Mouse (Mus musculus): ENCODE results near the gene Nbea. TPM values are rescaled to one million over a fixed set of nuclear protein-coding genes. Genes with fewer than 3 reads are reported as not detected.
A peak's percentile ranks its signal among the peaks of the same experiment; 100 is the strongest.

The Nbea gene
- polyA plus RNA-seq, 1 experiment from 2014 or later = 8.2 TPM

DNA sequence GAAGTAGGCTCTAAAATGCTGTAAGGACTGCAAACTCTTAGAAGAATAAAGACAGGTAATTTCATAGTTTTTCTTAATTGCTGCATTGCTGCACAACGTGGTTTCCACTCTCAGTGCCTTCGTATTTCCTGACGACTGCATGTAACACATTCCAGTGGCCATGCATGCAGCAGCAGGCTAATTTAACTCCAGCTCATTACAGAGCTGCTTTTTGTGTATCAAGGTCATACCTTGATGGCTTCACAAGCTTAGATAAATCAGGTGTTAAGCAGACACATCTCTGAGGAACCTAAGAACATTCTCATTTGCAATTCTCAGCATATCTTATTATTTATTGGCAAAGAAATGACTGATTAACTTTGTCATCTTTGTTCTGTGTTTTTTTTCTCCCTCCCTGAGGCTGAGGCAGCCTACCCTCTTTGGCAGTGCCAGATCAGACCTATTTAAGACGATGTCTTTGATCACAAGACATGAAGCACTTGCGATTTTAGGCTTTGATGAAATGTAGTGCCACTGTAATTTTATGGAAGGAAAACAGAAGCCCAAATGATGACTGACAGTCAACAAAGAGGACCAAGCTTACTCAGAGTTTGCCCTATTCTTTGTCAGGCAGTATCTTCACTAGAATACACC is 368.4 kb downstream of the Nbea start:
- DNase-seq (ENCODE audit: extremely low spot score, low spot score) = no peak
- Histone ChIP-seq H3K27me3 (ENCODE audit: poor library complexity, severe bottlenecking) (no peaks in the 10 kb centered on the region), H3K36me3 (replicated peaks) (no peaks in the 10 kb centered on the region), H3K4me1 (no peaks in the 10 kb centered on the region), H3K4me3 (no peak overlapping the region), H3K27ac (no peak overlapping the region), H3K9me3 (no peaks in the 10 kb centered on the region)
- 83% methylated on average over 5 of the region's 5 CpGs for WGBS

DNA sequence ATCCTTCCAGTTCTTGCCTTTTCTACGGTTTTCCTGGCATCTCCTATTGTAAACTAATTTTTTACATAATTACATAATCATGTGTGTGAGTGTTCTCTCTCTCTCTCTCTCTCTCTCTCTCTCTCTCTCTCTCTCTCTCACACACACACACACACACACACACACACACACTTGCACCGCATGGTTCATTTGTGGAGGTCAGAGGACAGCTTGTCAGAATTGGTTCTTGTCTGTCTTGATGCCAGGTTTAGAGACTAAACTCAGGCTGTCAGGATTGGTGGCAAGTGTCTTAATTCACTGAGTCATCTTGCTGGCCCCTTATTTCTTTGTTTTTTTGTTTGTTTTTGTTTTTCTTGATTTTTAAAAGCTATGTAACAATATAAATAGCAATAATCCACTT is 388.7 kb downstream of the Nbea start:
- Histone ChIP-seq H3K4me1 (peaks cover 7% of the 10 kb centered on the region), H3K27ac (no peak overlapping the region), H3K27me3 (ENCODE audit: poor library complexity, severe bottlenecking) (peaks cover 40% of the 10 kb centered on the region), H3K4me3 (no peak overlapping the region), H3K36me3 (replicated peaks) (no peaks in the 10 kb centered on the region), H3K9me3 (no peaks in the 10 kb centered on the region)
- WGBS = 89% methylated on average over 2 of the region's 2 CpGs
- DNase-seq (ENCODE audit: extremely low spot score, low spot score) = no peak

DNA sequence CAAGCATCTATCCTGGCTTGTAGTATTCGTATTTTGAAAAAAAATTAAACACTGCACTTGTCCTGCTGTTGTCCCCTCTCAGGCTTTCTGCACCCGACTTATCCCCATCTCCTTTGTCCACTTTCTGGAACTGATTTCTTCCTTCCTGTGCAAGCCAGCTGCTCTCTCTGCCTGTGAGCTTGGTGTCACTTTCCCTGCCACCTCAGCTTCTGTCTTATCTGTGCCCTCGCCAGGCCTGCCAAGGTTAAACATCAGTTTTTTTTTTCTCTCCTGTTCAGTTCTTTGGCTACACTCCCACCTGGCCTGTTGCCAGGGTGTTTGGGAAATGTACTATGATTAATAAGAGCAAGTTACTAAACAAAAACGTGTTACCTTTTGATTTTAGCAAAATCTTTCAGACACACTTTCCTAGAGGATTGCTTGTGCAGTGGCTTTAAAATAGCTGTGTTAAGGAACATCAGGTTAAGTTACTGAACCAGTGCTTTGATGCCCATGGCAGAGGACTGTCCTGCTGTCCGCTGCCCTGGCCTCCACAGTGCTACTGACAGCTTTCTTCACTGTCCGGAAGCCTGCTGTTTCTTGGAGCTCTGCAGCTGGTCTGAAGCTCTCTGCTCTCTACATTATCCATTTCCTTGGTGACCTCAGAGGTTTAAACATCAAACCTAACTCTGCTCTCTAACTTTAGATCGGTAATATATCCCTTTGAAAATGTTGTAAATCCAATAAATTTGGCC is 389.5 kb downstream of the Nbea start:
- Histone ChIP-seq H3K9me3 (no peaks in the 10 kb centered on the region), H3K4me3 (no peak overlapping the region), H3K27ac (no peak overlapping the region), H3K27me3 (ENCODE audit: poor library complexity, severe bottlenecking) (peaks cover 48% of the 10 kb centered on the region), H3K4me1 (peaks cover 15% of the 10 kb centered on the region), H3K36me3 (replicated peaks) (no peaks in the 10 kb centered on the region)
- 71% methylated on average over 7 of the region's 7 CpGs for WGBS
- no peak for DNase-seq (ENCODE audit: extremely low spot score, low spot score)

DNA sequence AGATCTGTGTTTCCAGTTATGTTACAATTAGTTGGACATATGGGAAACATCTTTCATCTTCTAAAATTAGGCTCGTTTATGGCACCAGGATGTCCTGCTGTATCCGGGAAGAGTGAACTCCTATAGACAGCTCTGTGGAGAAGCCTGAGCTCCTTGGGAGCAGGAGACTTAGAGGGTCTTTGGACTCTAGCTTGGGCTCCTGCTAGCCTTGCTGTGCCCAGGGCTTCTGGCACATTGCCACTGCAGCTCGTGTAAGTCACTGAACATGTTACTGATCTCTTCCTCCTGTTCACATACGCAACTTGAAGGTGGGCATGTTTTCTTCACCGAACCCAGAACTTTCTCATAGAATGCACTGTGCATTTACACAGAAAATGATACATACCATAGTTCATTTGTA is 391.2 kb downstream of the Nbea start:
- no peak overlapping the region for H3K4me3 ChIP-seq
- H3K27me3 ChIP-seq (ENCODE audit: poor library complexity, severe bottlenecking) = peaks cover 56% of the 10 kb centered on the region
- no peaks in the 10 kb centered on the region for H3K9me3 ChIP-seq
- no peaks in the 10 kb centered on the region for H3K36me3 ChIP-seq (replicated peaks)
- WGBS = 85% methylated on average over 5 of the region's 5 CpGs
- peaks cover 30% of the 10 kb centered on the region for H3K4me1 ChIP-seq
- no peak for DNase-seq (ENCODE audit: extremely low spot score, low spot score)
- H3K27ac ChIP-seq = no peak overlapping the region

DNA sequence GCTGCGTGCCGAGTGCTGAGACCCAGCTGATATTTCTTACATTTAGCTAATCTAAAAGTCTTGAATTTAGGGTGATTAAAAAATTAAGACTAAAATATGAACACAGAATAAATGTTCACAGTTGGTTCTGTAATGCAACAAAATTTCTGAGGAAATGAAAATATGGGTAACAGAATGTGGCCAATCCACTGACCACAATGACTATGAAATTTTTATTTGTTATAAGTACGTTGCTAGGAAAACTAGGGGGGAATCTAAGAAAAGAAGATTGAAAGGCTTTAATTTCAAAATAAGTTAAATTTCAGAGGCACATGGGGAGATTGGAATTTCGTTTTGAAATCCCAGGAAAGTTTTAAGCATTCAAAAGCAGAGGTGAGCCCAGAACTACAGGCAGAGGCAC is 392.9 kb downstream of the Nbea start:
- 80% methylated on average over 4 of the region's 4 CpGs for WGBS
- peaks cover 73% of the 10 kb centered on the region for H3K27me3 ChIP-seq (ENCODE audit: poor library complexity, severe bottlenecking)
- DNase-seq (ENCODE audit: extremely low spot score, low spot score) = no peak
- H3K4me3 ChIP-seq = no peak overlapping the region
- H3K36me3 ChIP-seq (replicated peaks) = no peaks in the 10 kb centered on the region
- no peak overlapping the region for H3K27ac ChIP-seq
- peaks cover 43% of the 10 kb centered on the region for H3K4me1 ChIP-seq
- H3K9me3 ChIP-seq = no peaks in the 10 kb centered on the region

DNA sequence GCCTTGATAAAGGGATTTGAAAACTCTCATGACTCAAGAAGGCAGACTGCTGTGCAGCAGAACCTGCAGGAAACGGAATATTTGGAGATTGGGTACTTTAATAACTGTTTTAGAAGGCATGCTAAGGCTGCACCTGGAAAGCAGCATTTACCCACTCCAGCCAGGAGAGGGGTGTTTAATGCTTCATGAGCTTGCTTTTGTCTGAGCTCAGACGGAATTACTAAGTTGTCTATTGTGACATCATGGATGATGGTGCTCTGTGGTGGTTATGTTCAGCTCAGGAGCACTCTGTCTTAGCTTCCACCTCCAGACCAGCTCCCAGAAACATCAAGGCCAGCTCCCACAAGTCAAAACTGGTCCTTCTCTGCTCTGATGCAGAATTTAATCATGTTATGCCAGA is 393.6 kb downstream of the Nbea start:
- Histone ChIP-seq H3K4me3 (no peak overlapping the region), H3K9me3 (no peaks in the 10 kb centered on the region), H3K4me1 (peaks cover 43% of the 10 kb centered on the region), H3K27ac (no peak overlapping the region), H3K36me3 (replicated peaks) (no peaks in the 10 kb centered on the region), H3K27me3 (ENCODE audit: poor library complexity, severe bottlenecking) (peaks cover 80% of the 10 kb centered on the region)
- DNase-seq (ENCODE audit: extremely low spot score, low spot score) = no peak
- WGBS = 16% methylated on average over 2 of the region's 2 CpGs

DNA sequence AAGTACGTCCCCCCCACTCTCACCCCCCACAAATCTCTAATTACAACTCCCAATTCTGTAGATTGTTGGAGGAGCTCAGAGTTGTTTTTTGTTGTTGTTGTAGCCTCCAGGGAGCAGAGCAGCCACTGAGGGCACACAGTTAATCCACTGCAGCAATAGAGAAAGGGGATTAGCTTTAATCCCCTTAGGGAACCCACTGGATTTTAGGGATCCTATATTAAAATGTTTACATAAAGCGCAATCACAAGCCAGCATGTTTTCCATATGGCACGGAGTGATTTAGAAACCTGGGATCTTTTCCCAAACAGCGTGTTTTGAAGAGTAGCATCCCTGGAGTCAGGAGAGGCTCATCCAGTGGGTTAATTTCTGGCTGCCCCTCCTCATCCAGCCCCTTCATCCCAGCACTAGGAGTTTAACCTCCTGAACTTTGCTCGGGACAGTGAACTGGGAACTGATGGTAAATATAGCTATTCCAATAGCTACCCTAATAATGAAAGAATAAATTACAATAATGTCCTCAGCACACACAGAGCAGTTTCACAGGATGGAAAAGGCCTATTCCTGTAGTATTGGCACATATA is 394.8 kb downstream of the Nbea start:
- DNase-seq (ENCODE audit: extremely low spot score, low spot score) = no peak
- no peaks in the 10 kb centered on the region for H3K36me3 ChIP-seq (replicated peaks)
- peaks cover 89% of the 10 kb centered on the region for H3K27me3 ChIP-seq (ENCODE audit: poor library complexity, severe bottlenecking)
- no peak overlapping the region for H3K27ac ChIP-seq
- H3K4me1 ChIP-seq = peaks cover 45% of the 10 kb centered on the region
- WGBS = 4% methylated on average over 5 of the region's 5 CpGs
- no peak overlapping the region for H3K4me3 ChIP-seq
- no peaks in the 10 kb centered on the region for H3K9me3 ChIP-seq

DNA sequence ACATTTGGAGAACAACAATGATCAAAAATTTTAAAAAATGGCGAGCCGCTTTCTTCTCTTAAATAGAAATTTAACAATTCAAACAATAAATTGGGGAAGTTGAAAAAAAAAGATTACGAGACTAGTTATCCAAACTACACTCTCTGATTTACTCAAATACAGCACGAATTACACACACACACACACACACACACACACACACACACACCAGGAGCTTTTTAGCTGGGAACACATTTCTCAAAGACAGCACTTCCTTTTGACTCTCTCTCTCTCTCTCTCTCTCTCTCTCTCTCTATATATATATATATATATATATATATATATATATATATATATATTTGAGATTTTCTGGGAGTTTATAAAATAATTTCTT is 395.3 kb downstream of the Nbea start:
- Histone ChIP-seq H3K27ac (no peak overlapping the region), H3K9me3 (no peaks in the 10 kb centered on the region), H3K36me3 (replicated peaks) (no peaks in the 10 kb centered on the region), H3K4me1 (peaks cover 50% of the 10 kb centered on the region), H3K4me3 (peak overlapping the region; percentile 53), H3K27me3 (ENCODE audit: poor library complexity, severe bottlenecking) (peaks cover 89% of the 10 kb centered on the region)
- 7% methylated on average over 4 of the region's 4 CpGs for WGBS
- no peak for DNase-seq (ENCODE audit: extremely low spot score, low spot score)

DNA sequence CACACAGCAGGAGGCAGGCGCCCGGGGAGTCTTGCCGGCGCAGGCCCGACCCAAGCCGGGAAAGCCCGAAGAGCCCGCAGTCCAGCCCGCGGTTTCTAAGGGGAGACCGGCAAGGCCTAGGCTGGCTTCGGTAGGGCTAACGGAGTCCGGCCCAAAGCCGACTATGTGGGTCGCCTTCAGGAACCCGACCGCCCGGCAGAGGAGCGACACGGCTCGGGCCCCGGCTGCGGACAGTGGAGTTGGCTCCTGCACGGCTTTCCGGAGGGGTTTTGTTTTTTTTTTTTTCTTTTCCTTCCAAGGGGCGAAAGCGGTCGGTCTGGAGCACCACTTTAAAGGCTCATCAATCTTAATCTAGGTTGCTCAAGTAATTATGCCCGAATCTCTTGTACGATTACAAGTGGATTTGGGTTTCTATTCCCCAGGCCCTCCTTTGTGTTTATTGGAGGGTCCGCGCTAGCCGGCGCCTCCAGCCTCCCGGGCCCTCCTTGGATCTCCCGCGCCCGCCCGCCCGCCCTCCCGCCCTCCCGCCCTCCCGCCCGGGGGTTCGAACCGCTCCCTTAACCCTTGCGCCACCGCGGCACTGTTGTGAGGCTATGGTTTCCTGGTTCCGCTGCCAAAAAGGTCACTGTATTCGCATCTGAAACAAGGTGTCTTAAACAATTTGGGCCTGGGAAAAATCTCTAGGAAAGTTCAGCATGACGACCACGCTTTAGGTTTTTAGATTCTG is 395.9 kb downstream of the Nbea start:
- H3K4me1 ChIP-seq = peaks cover 55% of the 10 kb centered on the region
- WGBS = under 1% methylated on average over 54 of the region's 54 CpGs
- no peaks in the 10 kb centered on the region for H3K9me3 ChIP-seq
- H3K27me3 ChIP-seq (ENCODE audit: poor library complexity, severe bottlenecking) = peaks cover 89% of the 10 kb centered on the region
- H3K4me3 ChIP-seq = peak overlapping the region; percentile 53
- DNase-seq (ENCODE audit: extremely low spot score, low spot score) = peak; percentile 66
- no peaks in the 10 kb centered on the region for H3K36me3 ChIP-seq (replicated peaks)
- peak overlapping the region; percentile 84 for H3K27ac ChIP-seq

DNA sequence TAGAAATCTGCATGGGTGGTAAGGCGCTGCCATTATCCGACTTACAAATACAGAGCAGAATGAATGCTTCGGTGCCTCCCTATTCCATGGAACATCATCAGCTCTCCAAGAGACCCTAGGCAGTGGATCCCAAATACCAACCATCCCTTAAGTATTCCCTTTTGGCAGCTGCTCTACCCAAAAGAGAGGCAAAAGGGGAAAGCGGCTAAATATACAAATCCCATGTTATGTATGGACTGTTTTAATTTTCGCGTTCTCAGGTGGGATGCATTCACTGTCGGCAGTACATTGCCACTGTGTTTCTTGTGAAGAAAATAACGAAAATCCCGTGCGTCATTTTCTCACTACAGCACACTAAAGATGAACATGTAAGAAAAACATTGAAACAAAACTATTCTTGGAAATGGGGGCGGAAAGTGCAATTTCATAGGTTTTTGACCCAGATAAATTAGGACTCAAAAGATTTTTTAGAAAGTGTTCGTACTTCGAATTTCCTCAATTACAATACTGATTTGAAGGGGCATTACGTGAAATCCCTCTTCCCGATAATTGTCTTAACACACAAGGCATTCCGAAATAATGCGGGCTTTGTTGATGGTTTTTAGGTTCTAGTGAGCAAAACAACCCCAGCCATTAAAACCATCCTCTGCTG is 396.5 kb downstream of the Nbea start:
- Histone ChIP-seq H3K9me3 (no peaks in the 10 kb centered on the region), H3K27me3 (ENCODE audit: poor library complexity, severe bottlenecking) (peaks cover 91% of the 10 kb centered on the region), H3K36me3 (replicated peaks) (no peaks in the 10 kb centered on the region), H3K27ac (peak overlapping the region; percentile 84), H3K4me1 (peaks cover 62% of the 10 kb centered on the region), H3K4me3 (peak overlapping the region; percentile 53)
- WGBS = 2% methylated on average over 17 of the region's 17 CpGs
- peak; percentile 18 for DNase-seq (ENCODE audit: extremely low spot score, low spot score)

DNA sequence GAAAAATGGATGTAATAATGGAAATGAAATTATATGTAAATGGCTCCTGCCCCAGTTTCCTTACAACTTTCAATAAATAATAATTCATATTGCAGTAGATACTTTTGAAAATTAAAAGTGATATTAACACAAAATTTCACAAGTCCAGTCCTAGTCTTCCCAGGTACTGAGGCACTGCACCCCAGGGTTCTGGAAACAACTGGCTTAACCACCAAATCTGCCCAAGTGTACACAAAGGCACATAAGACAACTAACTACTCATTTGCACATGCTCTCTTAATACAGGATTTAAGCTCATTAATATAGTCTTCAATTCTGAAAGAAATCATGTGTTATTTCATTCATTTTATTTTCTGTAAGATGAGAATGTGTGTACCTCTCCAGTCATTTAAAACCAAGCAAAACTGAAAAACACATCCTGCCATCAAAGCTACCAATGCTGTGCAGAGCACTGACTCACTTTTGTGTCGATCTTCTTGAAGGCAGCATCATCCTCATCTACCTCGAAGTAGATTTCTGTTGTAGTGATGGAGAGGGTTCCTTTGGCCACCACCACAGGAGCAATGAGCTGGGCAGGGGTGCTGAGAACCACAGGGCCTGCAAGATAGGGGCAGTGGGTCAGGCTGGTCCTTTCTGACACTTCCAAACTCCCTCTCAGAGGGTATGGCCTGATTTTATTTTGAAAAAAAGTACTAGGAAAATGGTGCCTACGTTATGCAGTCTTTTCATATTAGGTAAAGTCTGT is 397.3 kb downstream of the Nbea start:
- 7% methylated on average over 3 of the region's 3 CpGs for WGBS
- Histone ChIP-seq H3K27ac (no peak overlapping the region), H3K27me3 (ENCODE audit: poor library complexity, severe bottlenecking) (peaks cover 91% of the 10 kb centered on the region), H3K4me1 (peaks cover 68% of the 10 kb centered on the region), H3K9me3 (no peaks in the 10 kb centered on the region), H3K36me3 (replicated peaks) (no peaks in the 10 kb centered on the region), H3K4me3 (peak overlapping the region; percentile 53)
- DNase-seq (ENCODE audit: extremely low spot score, low spot score) = no peak
